Mouse (Mus musculus) myocyte (in vitro differentiated cells): ENCODE results near the gene Aplnr.

ENCODE experiments used
- CEBPB ChIP-seq: IDR thresholded peaks from 2 replicates; pipeline ENCODE4 v1.6.1; 2011; ENCODE audit warnings: mild to moderate bottlenecking, moderate library complexity; ENCODE audit not compliant: poor library complexity, insufficient read depth, severe bottlenecking
- E2F4 ChIP-seq: IDR thresholded peaks from one replicate; pipeline ENCODE4 v1.6.1; 2011; ENCODE audit warnings: mild to moderate bottlenecking, control low read depth, moderate library complexity; ENCODE audit not compliant: insufficient read depth
- MAX ChIP-seq: IDR thresholded peaks from one replicate; pipeline ENCODE4 v1.6.1; 2011; ENCODE audit warnings: low read depth, mild to moderate bottlenecking, control low read depth
- MYOD1 ChIP-seq, 3 experiments: IDR thresholded peaks; one replicate each; pipeline ENCODE4 v1.6.1; 2011; ENCODE audit warnings: control low read depth in 2 of 3, low read depth in 2 of 3, mild to moderate bottlenecking in 2 of 3, moderate library complexity in 1 of 3; ENCODE audit not compliant: insufficient read length in 2 of 3, control insufficient read depth in 1 of 3
- MYOG ChIP-seq, 3 experiments: IDR thresholded peaks; one replicate each; pipeline ENCODE4 v1.6.1; 2011; ENCODE audit warnings: control low read depth in 2 of 3, low read depth in 2 of 3, mild to moderate bottlenecking in 2 of 3; ENCODE audit not compliant: insufficient read length in 2 of 3, control insufficient read depth in 1 of 3, insufficient read depth in 1 of 3
- POLR2A ChIP-seq: IDR thresholded peaks from one replicate; pipeline ENCODE4 v1.6.1; 2011; ENCODE audit warnings: low read depth, mild to moderate bottlenecking, control low read depth, moderate library complexity; ENCODE audit not compliant: insufficient read length
- POLR2AphosphoS2 ChIP-seq: IDR thresholded peaks from one replicate; pipeline ENCODE4 v1.6.1; 2011; ENCODE audit warnings: low read depth, control low read depth; ENCODE audit not compliant: insufficient read length
- SRF ChIP-seq: IDR thresholded peaks from one replicate; pipeline ENCODE4 v1.6.1; 2011; ENCODE audit warnings: low read depth; ENCODE audit not compliant: control insufficient read depth, insufficient read length
- TCF12 ChIP-seq: IDR thresholded peaks from one replicate; pipeline ENCODE4 v1.6.1; 2011; ENCODE audit warnings: mild to moderate bottlenecking, control low read depth; ENCODE audit not compliant: poor library complexity, insufficient read depth, severe bottlenecking
- USF1 ChIP-seq: IDR thresholded peaks from one replicate; pipeline ENCODE4 v1.6.1; 2011; ENCODE audit warnings: low read depth, mild to moderate bottlenecking, control low read depth, moderate library complexity

GRCm38 (mm10) chr2:85145346-85145745 is 9.3 kb downstream of the Aplnr start:
- TF ChIP-seq POLR2A = no peak
- no peak for TF ChIP-seq USF1
- no peak for TF ChIP-seq TCF12
- no peak for TF ChIP-seq POLR2AphosphoS2
- no peak for TF ChIP-seq E2F4
- TF ChIP-seq CEBPB = no peak
- TF ChIP-seq MYOD1 (IDR thresholded peaks at IDR 0.05; ENCODE audit: control insufficient read depth in 1 of 3, insufficient read length in 2 of 3, low read depth in 2 of 3) = no peak
- no peak for TF ChIP-seq SRF
- no peak for TF ChIP-seq MAX
- TF ChIP-seq MYOG (IDR thresholded peaks at IDR 0.05; ENCODE audit: control insufficient read depth in 1 of 3, insufficient read depth in 1 of 3, insufficient read length in 2 of 3, low read depth in 2 of 3) = no peak
